Mouse (Mus musculus) CH12.LX (cell line): Measurements from ENCODE around the gene Phrf1. TPM values are rescaled to one million over a fixed set of nuclear protein-coding genes. Genes with fewer than 3 reads are reported as not detected.

ENCODE experiments used
- DNase-seq: peaks from one replicate; pipeline ENCODE4 v3.0.0-alpha.2; 2013; ENCODE audit errors: extremely low read depth
- H3K27ac ChIP-seq: 2 replicates; pipeline ENCODE4 v1.5.1; 2012; ENCODE audit warnings: low read depth, mild to moderate bottlenecking, control low read depth, moderate library complexity; ENCODE audit not compliant: insufficient read depth
- H3K27me3 ChIP-seq: replicated peaks from 2 replicates; pipeline ENCODE3; 2012; ENCODE audit warnings: inconsistent platforms
- H3K36me3 ChIP-seq, 2 experiments: replicated peaks in 1 of 2; 2 replicates each; pipeline versions ENCODE3 to v1.6.1; 2012; ENCODE audit warnings: inconsistent platforms in 1 of 2, low read length in 1 of 2, mild to moderate bottlenecking in 1 of 2, mixed read lengths in 1 of 2, moderate library complexity in 1 of 2; ENCODE audit not compliant: control insufficient read depth in 1 of 2, insufficient read depth in 1 of 2
- H3K4me1 ChIP-seq, 2 experiments: 2 replicates each; pipeline ENCODE4 v1.6.1; 2012; ENCODE audit warnings: inconsistent platforms in 1 of 2, moderate library complexity in 1 of 2; ENCODE audit not compliant: insufficient read depth in 2 of 2, control insufficient read depth in 1 of 2
- H3K4me2 ChIP-seq: 2 replicates; pipeline ENCODE4 v1.6.1; 2012; ENCODE audit warnings: low read depth, mild to moderate bottlenecking, control low read depth; ENCODE audit not compliant: poor library complexity, insufficient read depth, severe bottlenecking
- H3K4me3 ChIP-seq, 3 experiments: fragments of 150-350 bp in 1 of 3; sonication (generic) in 1 of 3; replicated peaks in 1 of 3; 2 replicates each; pipeline versions ENCODE3 to v1.5.1; 2011 to 2012; ENCODE audit warnings: low read depth in 2 of 3, low read length in 2 of 3, mild to moderate bottlenecking in 2 of 3, moderate library complexity in 2 of 3, control low read depth in 1 of 3, improper control_type of control experiment in 1 of 3, inconsistent platforms in 1 of 3, mixed read lengths in 1 of 3; ENCODE audit not compliant: poor library complexity in 1 of 3
- H3K79me2 ChIP-seq: replicated peaks from 2 replicates; pipeline ENCODE4 v1.6.1; 2012; ENCODE audit warnings: mild to moderate bottlenecking, moderate library complexity; ENCODE audit not compliant: control insufficient read depth, poor library complexity, insufficient read depth, severe bottlenecking; ENCODE audit errors: extremely low read depth
- H3K9ac ChIP-seq: 2 replicates; pipeline ENCODE4 v1.6.1; 2012; ENCODE audit warnings: low read depth, mild to moderate bottlenecking, control low read depth, moderate library complexity; ENCODE audit not compliant: insufficient read depth
- H3K9me3 ChIP-seq: replicated peaks from 2 replicates; pipeline ENCODE3; 2012; ENCODE audit warnings: low read length, inconsistent platforms, mixed read lengths
- BHLHE40 ChIP-seq: IDR thresholded peaks from 2 replicates; pipeline ENCODE4 v1.6.1; 2011; ENCODE audit warnings: mild to moderate bottlenecking, low read depth, low read length, improper control_type of control experiment
- CHD1 ChIP-seq: IDR thresholded peaks from 2 replicates; pipeline ENCODE4 v1.6.1; 2012; ENCODE audit warnings: low read depth, low read length, improper control_type of control experiment, inconsistent platforms
- CHD2 ChIP-seq: IDR thresholded peaks from 2 replicates; pipeline ENCODE4 v1.6.1; 2011; ENCODE audit warnings: low read length, improper control_type of control experiment
- CTCF ChIP-seq, 2 experiments: IDR thresholded peaks in 1 of 2; conservative IDR thresholded peaks in 1 of 2; 2 replicates each; pipeline ENCODE4 v1.5.1; 2011 to 2012; ENCODE audit warnings: low read depth in 2 of 2, low read length in 2 of 2, improper control_type of control experiment in 1 of 2, inconsistent platforms in 1 of 2, mild to moderate bottlenecking in 1 of 2, moderate library complexity in 1 of 2
- E2F4 ChIP-seq: IDR thresholded peaks from 2 replicates; pipeline ENCODE4 v1.6.1; 2011; ENCODE audit warnings: low read depth, low read length, improper control_type of control experiment; ENCODE audit not compliant: insufficient replicate concordance
- ELF1 ChIP-seq: IDR thresholded peaks from 2 replicates; pipeline ENCODE4 v1.6.1; 2014; ENCODE audit warnings: low read depth, mild to moderate bottlenecking, inconsistent platforms, low read length, improper control_type of control experiment
- EP300 ChIP-seq: IDR thresholded peaks from 2 replicates; pipeline ENCODE4 v1.6.1; 2011; ENCODE audit warnings: low read length, improper control_type of control experiment
- ETS1 ChIP-seq: conservative IDR thresholded peaks from 2 replicates; pipeline ENCODE4 v1.6.1; 2012; ENCODE audit warnings: low read depth, mild to moderate bottlenecking, inconsistent platforms, low read length, improper control_type of control experiment, moderate library complexity
- GABPA ChIP-seq: IDR thresholded peaks from 2 replicates; pipeline ENCODE4 v1.6.1; 2012; ENCODE audit warnings: low read depth, low read length, improper control_type of control experiment, inconsistent platforms; ENCODE audit not compliant: insufficient replicate concordance
- HCFC1 ChIP-seq: IDR thresholded peaks from 2 replicates; pipeline ENCODE4 v1.6.1; 2012; ENCODE audit warnings: low read depth, mild to moderate bottlenecking, inconsistent platforms, low read length, improper control_type of control experiment
- IRF4 ChIP-seq: IDR thresholded peaks from 2 replicates; pipeline ENCODE4 v1.6.1; 2014; ENCODE audit warnings: low read depth, mild to moderate bottlenecking, inconsistent platforms, low read length, improper control_type of control experiment
- JUN ChIP-seq: IDR thresholded peaks from 2 replicates; pipeline ENCODE4 v1.6.1; 2011; ENCODE audit warnings: low read depth, mild to moderate bottlenecking, low read length, improper control_type of control experiment, moderate library complexity; ENCODE audit not compliant: insufficient read depth
- JUND ChIP-seq: conservative IDR thresholded peaks from 2 replicates; pipeline ENCODE4 v1.6.1; 2011; ENCODE audit warnings: low read depth, low read length, improper control_type of control experiment
- KAT2A ChIP-seq: IDR thresholded peaks from 2 replicates; pipeline ENCODE4 v1.6.1; 2012; ENCODE audit warnings: low read length, improper control_type of control experiment, inconsistent platforms; ENCODE audit not compliant: insufficient replicate concordance
- MAFK ChIP-seq: IDR thresholded peaks from 2 replicates; pipeline ENCODE4 v1.6.1; 2011; ENCODE audit warnings: low read length, improper control_type of control experiment; ENCODE audit not compliant: insufficient replicate concordance
- MAX ChIP-seq: IDR thresholded peaks from 2 replicates; pipeline ENCODE4 v1.6.1; 2011; ENCODE audit warnings: low read length, improper control_type of control experiment
- MAZ ChIP-seq: IDR thresholded peaks from 2 replicates; pipeline ENCODE4 v1.6.1; 2012; ENCODE audit warnings: low read depth, mild to moderate bottlenecking, inconsistent platforms, low read length, improper control_type of control experiment, moderate library complexity
- MEF2A ChIP-seq: IDR thresholded peaks from 2 replicates; pipeline ENCODE4 v1.6.1; 2014; ENCODE audit warnings: low read depth, mild to moderate bottlenecking, inconsistent platforms, low read length, improper control_type of control experiment, borderline replicate concordance
- MXI1 ChIP-seq: IDR thresholded peaks from 2 replicates; pipeline ENCODE4 v1.6.1; 2011; ENCODE audit warnings: mild to moderate bottlenecking, low read depth, low read length, improper control_type of control experiment
- MYC ChIP-seq: IDR thresholded peaks from 2 replicates; pipeline ENCODE4 v1.6.1; 2011; ENCODE audit warnings: low read depth, mild to moderate bottlenecking, improper control_type of control experiment, low read length
- NELFE ChIP-seq: IDR thresholded peaks from 2 replicates; pipeline ENCODE4 v1.6.1; 2011; ENCODE audit warnings: low read depth, low read length, improper control_type of control experiment
- NRF1 ChIP-seq: IDR thresholded peaks from 2 replicates; pipeline ENCODE4 v1.6.1; 2014; ENCODE audit warnings: low read depth, mild to moderate bottlenecking, inconsistent platforms, low read length, improper control_type of control experiment, moderate library complexity
- PAX5 ChIP-seq: IDR thresholded peaks from 2 replicates; pipeline ENCODE4 v1.6.1; 2012; ENCODE audit warnings: low read length, inconsistent platforms, mixed read lengths
- POLR2A ChIP-seq: IDR thresholded peaks from 2 replicates; pipeline ENCODE4 v1.6.1; 2011; ENCODE audit warnings: low read depth, mild to moderate bottlenecking, improper control_type of control experiment, low read length
- POLR2AphosphoS2 ChIP-seq: IDR thresholded peaks from 2 replicates; pipeline ENCODE4 v1.6.1; 2011; ENCODE audit warnings: low read depth, low read length, improper control_type of control experiment
- RAD21 ChIP-seq: IDR thresholded peaks from 2 replicates; pipeline ENCODE4 v1.6.1; 2011; ENCODE audit warnings: low read depth, mild to moderate bottlenecking, low read length, improper control_type of control experiment, moderate library complexity
- RCOR1 ChIP-seq: conservative IDR thresholded peaks from 2 replicates; pipeline ENCODE4 v1.6.1; 2012; ENCODE audit warnings: low read depth, mild to moderate bottlenecking, inconsistent platforms, low read length, improper control_type of control experiment
- SIN3A ChIP-seq: IDR thresholded peaks from 2 replicates; pipeline ENCODE4 v1.6.1; 2012; ENCODE audit warnings: low read length, improper control_type of control experiment, inconsistent platforms
- SMC3 ChIP-seq: IDR thresholded peaks from 2 replicates; pipeline ENCODE4 v1.6.1; 2011; ENCODE audit warnings: low read depth, low read length, improper control_type of control experiment
- TBP ChIP-seq: conservative IDR thresholded peaks from 2 replicates; pipeline ENCODE4 v1.6.1; 2011; ENCODE audit warnings: low read depth, low read length, improper control_type of control experiment
- TCF12 ChIP-seq: IDR thresholded peaks from 2 replicates; pipeline ENCODE4 v1.6.1; 2014; ENCODE audit warnings: low read depth, mild to moderate bottlenecking, inconsistent platforms, low read length, improper control_type of control experiment
- UBTF ChIP-seq: IDR thresholded peaks from 2 replicates; pipeline ENCODE4 v1.6.1; 2012; ENCODE audit warnings: low read depth, mild to moderate bottlenecking, inconsistent platforms, low read length, improper control_type of control experiment, moderate library complexity
- USF1 ChIP-seq: IDR thresholded peaks from 2 replicates; pipeline ENCODE4 v1.6.1; 2014; ENCODE audit warnings: low read depth, mild to moderate bottlenecking, inconsistent platforms, low read length, improper control_type of control experiment
- USF2 ChIP-seq: conservative IDR thresholded peaks from 2 replicates; pipeline ENCODE4 v1.6.1; 2011; ENCODE audit warnings: low read depth, low read length, improper control_type of control experiment
- ZC3H11A ChIP-seq: IDR thresholded peaks from 2 replicates; pipeline ENCODE4 v1.6.1; 2012; ENCODE audit warnings: low read depth, mild to moderate bottlenecking, inconsistent platforms, low read length, improper control_type of control experiment
- ZKSCAN1 ChIP-seq: IDR thresholded peaks from 2 replicates; pipeline ENCODE4 v1.6.1; 2012; ENCODE audit warnings: low read depth, inconsistent platforms, low read length, improper control_type of control experiment, borderline replicate concordance
- ZMIZ1 ChIP-seq: IDR thresholded peaks from 2 replicates; pipeline ENCODE4 v1.6.1; 2012; ENCODE audit warnings: low read depth, mild to moderate bottlenecking, inconsistent platforms, low read length, improper control_type of control experiment
- ZNF384 ChIP-seq: IDR thresholded peaks from 2 replicates; pipeline ENCODE4 v1.6.1; 2012; ENCODE audit warnings: low read depth, low read length, improper control_type of control experiment, inconsistent platforms
- dilution Hi-C: fragments of 300-500 bp; cut with MboI; formaldehyde crosslinking; loops from 2 replicates; pipeline ENCODE4 v1.14.3; 2020; ENCODE audit warnings: low sequenced_read_pairs; ENCODE audit not compliant: extremely low pct_unique_long_range_greater_than_20kb, extremely low pct_ligation_motif_present
- in situ Hi-C: fragments of 300-500 bp; cut with MboI; formaldehyde crosslinking; loops from 3 replicates; pipeline ENCODE4 v1.14.3; 2019; ENCODE audit warnings: low sequenced_read_pairs, low pct_ligation_motif_present, low pct_unique_long_range_greater_than_20kb, mixed read lengths
- polyA plus RNA-seq: library from polyadenylated mRNA; unstranded; fragments of >175 nt; gene quantifications from 2 replicates; pipeline ENCODE4 v1.2.1, GENCODE M21; 2012; ENCODE audit warnings: low read depth; ENCODE audit not compliant: insufficient read length
- total RNA-seq, 2 experiments: library from RNA; depleted of rRNA; stranded (reverse); fragments of 300-350 nt in 1 of 2; fragments of >200 nt in 1 of 2; gene quantifications; 2 replicates each; pipeline ENCODE4 v1.2.3; 2012 to 2014

Gene Phrf1
- total and polyA plus RNA-seq, 3 experiments: 22.4 to 59.2 (median 52.5) TPM

- H3K4me1 ChIP-seq: peaks cover 14 to 27% of the 10 kb centered on the region in 2 experiments
- no peaks in the 10 kb centered on the region for H3K79me2 ChIP-seq
- TF ChIP-seq PAX5 (no peak), RAD21 (no peak), MAFK (peak; percentile 87), SMC3 (no peak), ZNF384 (no peak), POLR2AphosphoS2 (peak; percentile 87; the same call in 1 of the 2 replicates), CHD1 (no peak; the same call in 1 of the 2 replicates), USF1 (peak; percentile 64), ZMIZ1 (peak; percentile 72), JUND (no peak), TBP (peak; percentile 91), GABPA (no peak), ZKSCAN1 (no peak), MYC (peak; percentile 47), MEF2A (peak; percentile 29; the same call in 1 of the 2 replicates), MXI1 (peak; percentile 70), USF2 (peak; percentile 61; the same call in 1 of the 2 replicates), CTCF (conservative IDR thresholded peaks at IDR 0.05 in 1 of 2, IDR thresholded peaks at IDR 0.05 in 1 of 2; ENCODE audit: low read depth in 2 of 2, low read length in 2 of 2) (no peak), TCF12 (peak; percentile 50; the same call in 1 of the 2 replicates), ZC3H11A (no peak), POLR2A (peak; percentile 77), EP300 (peak; percentile 55; the same call in 1 of the 2 replicates), HCFC1 (no peak), JUN (no peak), MAX (peak; percentile 87; the same call in 1 of the 2 replicates), ETS1 (peak; percentile 34; the same call in 1 of the 2 replicates), ELF1 (0 out of 2 replicates have a peak, but pooled peaks have one; percentile 17), NRF1 (no peak), MAZ (peak; percentile 71; the same call in 1 of the 2 replicates), BHLHE40 (peak; percentile 94), CHD2 (peak; percentile 42), SIN3A (peak; percentile 90), IRF4 (peak; percentile 48; the same call in 1 of the 2 replicates), UBTF (no peak), RCOR1 (no peak), NELFE (peak; percentile 74), E2F4 (no peak), KAT2A (no peak)
- in situ Hi-C loops (loop anchor here (10.0 kb wide), 1 partner anchor 99 kb away; no protein-coding TSS in a partner anchor), dilution Hi-C loops (no loop called here)
- no peaks in the 10 kb centered on the region for H3K9me3 ChIP-seq
- H3K27ac ChIP-seq: peak within 1 kb of the TSS; percentile 80
- DNase-seq: peak; percentile 79
- H3K4me2 ChIP-seq: peak within 1 kb of the TSS; percentile 58
- peak within 1 kb of the TSS; percentile 63 to 83 (median 68) for H3K4me3 ChIP-seq
- H3K27me3 ChIP-seq: no peaks in the 10 kb centered on the region
- H3K36me3 ChIP-seq: peaks cover 36 to 50% of the 10 kb centered on the region in 2 experiments
- H3K9ac ChIP-seq: peak within 1 kb of the TSS; percentile 87
These were observed 37.4 kb downstream of the Phrf1 start, which contains the start of gene Irf7 for GRCm38 (mm10) chr7:141265739-141266561. TSS of gene Irf7 (minus strand) at chr7:141266481.
